8 mouse cellular contexts compared by ENCODE assay signal in the genomic region with DNA sequence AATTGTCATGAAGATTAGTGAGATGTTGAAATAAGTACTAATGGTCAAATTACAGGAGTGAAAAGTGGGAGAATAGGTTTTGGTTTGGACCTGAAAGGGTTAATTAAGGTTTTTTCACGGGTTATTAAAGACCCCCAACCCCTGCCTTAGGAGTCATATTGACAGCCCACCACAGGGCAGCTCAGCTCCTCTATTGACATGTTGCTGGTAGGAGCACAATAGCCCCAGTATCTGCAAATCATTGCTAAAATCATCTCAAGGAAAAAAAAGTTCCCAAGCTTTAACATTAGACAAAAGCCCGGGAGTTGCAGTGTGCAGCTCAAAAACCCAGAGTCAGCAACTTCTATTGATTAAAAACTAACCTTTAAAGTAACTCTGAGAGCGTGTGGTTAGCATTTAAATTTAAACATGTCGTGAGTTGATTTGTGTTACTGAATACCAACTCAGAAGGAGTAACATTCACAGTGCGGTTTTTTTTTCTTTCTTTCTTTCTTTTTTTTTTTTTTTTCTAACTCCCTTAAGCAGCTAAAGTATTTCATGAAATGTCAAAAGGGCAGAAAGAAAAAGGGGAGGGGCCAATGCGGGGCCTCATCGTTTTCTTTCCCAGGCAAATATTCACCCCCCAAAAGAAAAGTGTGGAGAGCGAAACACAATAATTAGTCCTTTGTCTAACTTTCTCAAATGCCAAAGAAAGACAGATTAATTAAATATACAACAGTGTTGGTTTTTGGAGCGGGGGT.
DNase-seq lines count a peak whose midpoint lies in the region; ATAC-seq and TF ChIP-seq lines count a peak whose summit lies in the region.

No protein-coding gene starts in this region.

- 0 out of 2 replicates have a peak, but pooled peaks cover 2% of the 10 kb centered on the region for H3K36me3 ChIP-seq in lung, embryonic 16.5 days (ENCODE audit: control insufficient read depth, insufficient read depth, low read length)
- H3K36me3 ChIP-seq in limb, embryonic 15.5 days, result no peaks in the 10 kb centered on the region

- 13% methylated on average over 9 of the region's 9 CpGs for WGBS in lung, embryonic 16.5 days
- WGBS in limb, embryonic 15.5 days, result 10% methylated on average over 9 of the region's 9 CpGs

- H3K4me1 ChIP-seq in lung, embryonic 16.5 days (replicated peaks; ENCODE audit: control insufficient read depth, insufficient read depth, low read length), result peaks cover 39% of the 10 kb centered on the region
- peaks cover 60% of the 10 kb centered on the region for H3K4me1 ChIP-seq in limb, embryonic 15.5 days

- TF ChIP-seq CTCF in gastrocnemius, adult 2 months (IDR thresholded peaks at IDR 0.05), result no peak

- peak overlapping the region; percentile 28 for H3K4me2 ChIP-seq in lung, embryonic 16.5 days (ENCODE audit: low read depth, low read length)
- H3K4me2 ChIP-seq in limb, embryonic 15.5 days, result peak overlapping the region; percentile 12; the same call in 1 of the 2 replicates

- no peaks in the 10 kb centered on the region for H3K9me3 ChIP-seq in lung, embryonic 16.5 days (ENCODE audit: control insufficient read depth, low read length)
- no peaks in the 10 kb centered on the region for H3K9me3 ChIP-seq in limb, embryonic 15.5 days

- peak overlapping the region; percentile 85 for H3K27ac ChIP-seq in gastrocnemius, adult 2 months
- H3K27ac ChIP-seq in lung, embryonic 16.5 days (ENCODE audit: low read length), result peak overlapping the region; percentile 77
- peak overlapping the region; percentile 74 for H3K27ac ChIP-seq in limb, embryonic 15.5 days

- intact Hi-C loops in gastrocnemius, adult 2 months (cut with DNase I), result loop anchor here (2.0 to 10.0 kb wide), 4 partner anchors 103 to 331 kb away; a partner anchor contains a TSS

- no peak for DNase-seq in gastrocnemius, adult 2 months
- DNase-seq in gastrocnemius, adult 18-20 months (ENCODE audit: low spot score), result no peak
- DNase-seq in lung, postnatal 25 days (ENCODE audit: low spot score), result no peak
- DNase-seq in thymus, postnatal 0 days (ENCODE audit: low spot score), result no peak
- no peak for DNase-seq in testis, postnatal 10 days (ENCODE audit: low spot score)

- no peak overlapping the region for H3K9ac ChIP-seq in lung, embryonic 16.5 days (ENCODE audit: low read length)
- no peak overlapping the region for H3K9ac ChIP-seq in limb, embryonic 15.5 days

- no peaks in the 10 kb centered on the region for H3K27me3 ChIP-seq in lung, embryonic 16.5 days (ENCODE audit: control insufficient read depth, insufficient read depth, low read depth, low read length)
- H3K27me3 ChIP-seq in limb, embryonic 15.5 days, result no peaks in the 10 kb centered on the region

- H3K4me3 ChIP-seq in gastrocnemius, adult 2 months, result no peak overlapping the region
- no peak overlapping the region for H3K4me3 ChIP-seq in lung, embryonic 16.5 days (ENCODE audit: low read length)
- no peak overlapping the region for H3K4me3 ChIP-seq in limb, embryonic 15.5 days

- no peak for ATAC-seq in lung, embryonic 16.5 days (ENCODE audit: low read depth)
- ATAC-seq in limb, embryonic 15.5 days (ENCODE audit: insufficient number of reproducible peaks, low FRiP score, low TSS enrichment, low read depth), result no peak
- ATAC-seq in megakaryocyte-erythroid progenitor cell, adult 5-6 weeks (replicated peaks; ENCODE audit: low FRiP score, low TSS enrichment, poor library complexity, severe bottlenecking), result no peak
